Mouse (Mus musculus): ENCODE results near the gene Eif2ak1.

Eif2ak1 gene

GRCm38 (mm10) chr5:143948361-143948760 lies 130.8 kb downstream of the Eif2ak1 start:
- in situ Hi-C loops (cut with MboI, MseI), result no loop called here

GRCm38 (mm10) chr5:143950016-143950415 lies 132.4 kb downstream of the Eif2ak1 start:
- in situ Hi-C loops (cut with MboI, MseI), result no loop called here
